Mouse (Mus musculus) neural tube, embryonic 14.5 days (tissue): ENCODE measurements around the gene Phldb2. TPM values are rescaled to one million over a fixed set of nuclear protein-coding genes. Genes with fewer than 3 reads are reported as not detected.
A peak's percentile ranks its signal among the peaks of the same experiment; 100 is the strongest.

Experiments used
- ATAC-seq: fragments of 200-750 bp; cut with Nextera tagmentation; 2 replicates; pipeline ENCODE4 v1.8.0; 2017; ENCODE audit warnings: low read depth, mild to moderate bottlenecking, moderate TSS enrichment, moderate library complexity
- H3K27ac ChIP-seq: fragments of 300-500 bp; sonication (generic); 2 replicates; pipeline ENCODE4 v1.5.1; 2014; ENCODE audit warnings: low read depth, mild to moderate bottlenecking, control low read depth, low read length, moderate library complexity, mixed read lengths
- H3K27me3 ChIP-seq: fragments of 300-500 bp; sonication (generic); 2 replicates; pipeline ENCODE4 v1.6.1; 2014; ENCODE audit warnings: low read length; ENCODE audit not compliant: control insufficient read depth, insufficient read depth
- H3K36me3 ChIP-seq: fragments of 300-500 bp; sonication (generic); 2 replicates; pipeline ENCODE4 v1.6.1; 2014; ENCODE audit warnings: low read length, mixed read lengths; ENCODE audit not compliant: control insufficient read depth, insufficient read depth
- H3K4me1 ChIP-seq: fragments of 300-500 bp; sonication (generic); 2 replicates; pipeline ENCODE4 v1.6.1; 2014; ENCODE audit warnings: low read length; ENCODE audit not compliant: control insufficient read depth, insufficient read depth
- H3K4me2 ChIP-seq: fragments of 300-500 bp; sonication (generic); 2 replicates; pipeline ENCODE4 v1.6.1; 2014; ENCODE audit warnings: mild to moderate bottlenecking, low read depth, low read length, control low read depth
- H3K4me3 ChIP-seq: fragments of 300-500 bp; sonication (generic); 2 replicates; pipeline ENCODE4 v1.5.1; 2014; ENCODE audit warnings: low read depth, low read length, control low read depth, mixed read lengths
- H3K9ac ChIP-seq: fragments of 300-500 bp; sonication (generic); replicated peaks from 2 replicates; pipeline ENCODE4 v1.6.1; 2014; ENCODE audit warnings: low read depth, mild to moderate bottlenecking, control low read depth, low read length, mixed read lengths
- H3K9me3 ChIP-seq: fragments of 300-500 bp; sonication (generic); 2 replicates; pipeline ENCODE4 v1.6.1; 2016; ENCODE audit warnings: low read length; ENCODE audit not compliant: control insufficient read depth
- WGBS: fragments of 180-500 bp; shearing (Covaris S2); extraction: QIAGEN DNeasy Blood & Tissue Kit; methylation state at CpG from one replicate; pipeline ENCODE4 v1.1.7; 2014; 5-methylcytosine and 5-hydroxymethylcytosine counted together
- polyA plus RNA-seq: library from polyadenylated mRNA; unstranded; fragments of >200 nt; fragmentation: Nextera tagmentation; extraction: Ambion mirVana; gene quantifications from 2 replicates; pipeline ENCODE4 v1.2.1, GENCODE M21; 2014

The Phldb2 gene
- polyA plus RNA-seq, 1 experiment from 2014 or later = 4.2 TPM

- Histone ChIP-seq H3K9ac (no peak overlapping the region), H3K27ac (no peak overlapping the region), H3K4me1 (no peaks in the 10 kb centered on the region), H3K36me3 (no peaks in the 10 kb centered on the region), H3K4me3 (no peak overlapping the region), H3K4me2 (no peak overlapping the region), H3K27me3 (no peaks in the 10 kb centered on the region), H3K9me3 (no peaks in the 10 kb centered on the region)
- ATAC-seq = no peak
- 77% methylated on average over 10 of the region's 10 CpGs for WGBS
Measured at GRCm38 (mm10) chr16:45871286-45871976, 82.0 kb downstream of the Phldb2 start.

GRCm38 (mm10) chr16:45870651-45871050, 82.7 kb downstream of the Phldb2 start:
- WGBS = 35% methylated on average over 2 of the region's 2 CpGs
- no peak overlapping the region for H3K4me3 ChIP-seq

GRCm38 (mm10) chr16:45869044-45869443, 84.4 kb downstream of the Phldb2 start:
- WGBS = 66% methylated on average over 3 of the region's 3 CpGs
- H3K36me3 ChIP-seq = no peaks in the 10 kb centered on the region
- no peaks in the 10 kb centered on the region for H3K27me3 ChIP-seq
- no peaks in the 10 kb centered on the region for H3K4me1 ChIP-seq
- no peaks in the 10 kb centered on the region for H3K9me3 ChIP-seq
- no peak overlapping the region for H3K9ac ChIP-seq
- H3K4me3 ChIP-seq = no peak overlapping the region
- no peak overlapping the region for H3K4me2 ChIP-seq
- no peak for ATAC-seq
- no peak overlapping the region for H3K27ac ChIP-seq

More at GRCm38 (mm10) chr16:45870651-45871050, 82.7 kb downstream of the Phldb2 start:
- Histone ChIP-seq H3K27me3 (no peaks in the 10 kb centered on the region), H3K9ac (no peak overlapping the region), H3K9me3 (no peaks in the 10 kb centered on the region), H3K36me3 (no peaks in the 10 kb centered on the region), H3K4me2 (no peak overlapping the region), H3K4me1 (no peaks in the 10 kb centered on the region), H3K27ac (no peak overlapping the region)
- no peak for ATAC-seq

GRCm38 (mm10) chr16:45857277-45857863, 96.0 kb downstream of the Phldb2 start:
- Histone ChIP-seq H3K27ac (no peak overlapping the region), H3K9ac (no peak overlapping the region), H3K9me3 (no peaks in the 10 kb centered on the region), H3K4me1 (no peaks in the 10 kb centered on the region), H3K4me2 (no peak overlapping the region), H3K4me3 (no peak overlapping the region), H3K36me3 (no peaks in the 10 kb centered on the region), H3K27me3 (no peaks in the 10 kb centered on the region)
- WGBS = 47% methylated on average over 5 of the region's 5 CpGs
- no peak for ATAC-seq

GRCm38 (mm10) chr16:45854499-45854898, 98.9 kb downstream of the Phldb2 start:
- Histone ChIP-seq H3K4me1 (no peaks in the 10 kb centered on the region), H3K27ac (no peak overlapping the region), H3K36me3 (no peaks in the 10 kb centered on the region), H3K9me3 (no peaks in the 10 kb centered on the region), H3K4me3 (no peak overlapping the region), H3K9ac (no peak overlapping the region), H3K4me2 (no peak overlapping the region), H3K27me3 (no peaks in the 10 kb centered on the region)
- no peak for ATAC-seq
- WGBS = 92% methylated on average over 10 of the region's 10 CpGs

- no peak overlapping the region for H3K4me2 ChIP-seq
- H3K9ac ChIP-seq = no peak overlapping the region
- H3K27me3 ChIP-seq = no peaks in the 10 kb centered on the region
- no peak overlapping the region for H3K4me3 ChIP-seq
- no peaks in the 10 kb centered on the region for H3K4me1 ChIP-seq
- ATAC-seq = no peak
- H3K36me3 ChIP-seq = no peaks in the 10 kb centered on the region
- H3K9me3 ChIP-seq = no peaks in the 10 kb centered on the region
- H3K27ac ChIP-seq = no peak overlapping the region
- 93% methylated on average over 4 of the region's 4 CpGs for WGBS
Measured at GRCm38 (mm10) chr16:45849045-45849444, 104.4 kb downstream of the Phldb2 start.

GRCm38 (mm10) chr16:45844875-45845274, 108.5 kb downstream of the Phldb2 start:
- H3K27ac ChIP-seq = no peak overlapping the region
- ATAC-seq = no peak
- no peaks in the 10 kb centered on the region for H3K36me3 ChIP-seq
- H3K9me3 ChIP-seq = no peaks in the 10 kb centered on the region
- H3K27me3 ChIP-seq = no peaks in the 10 kb centered on the region
- peaks cover 8% of the 10 kb centered on the region; the same call in 1 of the 2 replicates for H3K4me1 ChIP-seq
- H3K4me2 ChIP-seq = peak overlapping the region; percentile 76
- H3K9ac ChIP-seq = no peak overlapping the region
- WGBS = 15% methylated on average over 10 of the region's 10 CpGs
- H3K4me3 ChIP-seq = peak overlapping the region; percentile 50

GRCm38 (mm10) chr16:45844049-45844780, 109.2 kb downstream of the Phldb2 start:
- under 1% methylated on average over 45 of the region's 45 CpGs for WGBS
- H3K4me3 ChIP-seq = peak overlapping the region; percentile 50
- peaks cover 9% of the 10 kb centered on the region; the same call in 1 of the 2 replicates for H3K4me1 ChIP-seq
- H3K27me3 ChIP-seq = no peaks in the 10 kb centered on the region
- H3K4me2 ChIP-seq = peak overlapping the region; percentile 76
- no peak overlapping the region for H3K27ac ChIP-seq
- ATAC-seq = peak; percentile 96
- H3K36me3 ChIP-seq = no peaks in the 10 kb centered on the region
- peak overlapping the region; percentile 54 for H3K9ac ChIP-seq
- no peaks in the 10 kb centered on the region for H3K9me3 ChIP-seq
